Mouse (Mus musculus) gastrocnemius, postnatal 25 days (tissue): Measurements from ENCODE around the gene Pbx3. TPM values are rescaled to one million over a fixed set of nuclear protein-coding genes. Genes with fewer than 3 reads are reported as not detected.

Source experiments
- DNase-seq: peaks from one replicate; pipeline ENCODE4 v3.0.0; 2022
- total RNA-seq, 2 experiments: library from RNA; stranded (reverse); gene quantifications; 1 replicate in 1 of 2; 2 replicates in 1 of 2; pipeline ENCODE4 v1.2.3; 2021

Gene Pbx3
- total RNA-seq, 2 experiments from 2014 or later = 2.7 to 4.1 TPM

DNA sequence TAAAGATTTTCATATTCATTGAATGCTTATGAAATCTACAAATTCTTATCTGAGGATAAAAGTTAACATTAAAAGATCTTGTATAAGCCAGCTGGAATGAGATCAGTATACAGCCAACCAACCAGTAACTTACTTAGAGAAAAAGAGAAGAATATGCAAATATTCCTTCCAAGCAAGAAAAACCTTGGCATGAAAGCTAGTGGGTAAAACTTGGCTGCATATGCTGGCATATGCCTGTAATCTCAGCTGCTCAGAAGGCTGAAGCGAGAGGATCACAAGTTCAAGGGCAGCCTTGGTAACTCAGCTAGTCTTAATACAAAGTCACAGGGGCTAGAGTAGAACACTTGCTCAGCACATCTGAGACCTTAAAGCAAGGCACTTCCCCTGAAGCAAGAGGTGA lies 153.8 kb downstream of the Pbx3 start:
- DNase-seq = no peak

GRCm38 (mm10) chr2:34217596-34217995 lies 155.3 kb downstream of the Pbx3 start:
- DNase-seq = no peak

DNA sequence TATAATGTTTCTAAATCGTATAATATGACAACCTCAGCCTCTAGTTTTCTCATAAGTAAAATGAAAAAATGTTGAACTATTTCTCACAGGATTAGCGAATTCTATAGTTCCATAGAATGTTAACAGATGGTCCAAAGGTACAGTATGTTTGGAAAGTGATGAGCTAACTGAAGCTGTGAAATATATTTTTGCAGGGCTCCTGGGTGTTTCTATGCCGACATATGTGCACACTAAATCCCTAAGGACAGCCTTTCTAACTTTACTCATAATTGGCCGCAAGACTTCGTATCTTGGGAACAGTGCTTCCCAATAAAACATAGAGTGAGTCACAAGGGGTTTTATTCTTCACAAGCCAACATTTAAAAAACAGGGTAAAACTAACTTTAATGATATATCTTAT lies 157.4 kb downstream of the Pbx3 start:
- DNase-seq = no peak

- DNase-seq = no peak
These were observed 160.5 kb downstream of the Pbx3 start for GRCm38 (mm10) chr2:34212418-34212817.

GRCm38 (mm10) chr2:34204797-34205196 lies 168.1 kb downstream of the Pbx3 start:
- DNase-seq = no peak

GRCm38 (mm10) chr2:34204325-34204724 lies 168.6 kb downstream of the Pbx3 start:
- DNase-seq = no peak

DNA sequence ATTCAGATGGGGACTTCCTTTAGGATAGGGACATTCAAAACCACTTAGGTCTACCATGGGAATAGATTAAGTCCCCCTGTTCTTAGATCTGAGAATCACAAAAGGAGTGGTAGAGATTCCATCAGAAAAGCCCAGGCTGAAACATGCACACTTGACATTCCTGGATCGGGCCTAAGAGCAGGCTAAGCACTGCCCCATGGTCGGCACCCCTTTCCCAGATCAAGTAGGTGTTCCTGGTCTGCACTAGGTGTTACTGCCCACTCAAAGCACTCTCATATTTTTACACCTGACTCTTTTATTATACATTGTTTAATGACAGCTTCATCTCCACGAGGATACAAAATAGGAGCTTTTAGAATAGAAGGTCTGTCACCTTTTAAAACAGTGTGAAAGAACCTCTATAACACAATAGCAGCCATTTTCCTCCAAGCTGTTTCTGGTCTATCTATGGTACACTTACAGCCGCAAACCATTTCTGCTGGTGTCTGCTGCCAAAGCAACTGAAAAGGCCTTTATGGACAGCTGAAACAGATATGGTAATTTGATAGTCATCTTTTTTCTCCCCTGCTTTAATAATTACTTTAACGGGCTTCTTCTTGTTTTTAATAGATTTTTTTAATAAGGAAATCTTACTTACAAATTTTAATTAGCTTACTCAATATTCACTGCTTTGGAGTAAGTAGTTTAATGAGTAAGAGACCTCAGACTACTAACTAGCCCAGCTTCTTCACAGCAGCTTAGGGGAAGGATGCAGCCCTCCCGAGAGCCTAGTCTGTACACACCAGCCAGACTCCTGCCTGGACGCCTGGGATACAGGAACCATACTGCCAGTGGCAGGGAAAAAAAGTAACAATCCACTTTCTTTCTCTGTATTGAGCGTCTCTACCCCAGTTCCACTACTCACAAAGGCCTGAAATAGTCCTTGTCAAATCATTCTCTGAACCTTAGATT lies 178.8 kb downstream of the Pbx3 start:
- no peak for DNase-seq

DNA sequence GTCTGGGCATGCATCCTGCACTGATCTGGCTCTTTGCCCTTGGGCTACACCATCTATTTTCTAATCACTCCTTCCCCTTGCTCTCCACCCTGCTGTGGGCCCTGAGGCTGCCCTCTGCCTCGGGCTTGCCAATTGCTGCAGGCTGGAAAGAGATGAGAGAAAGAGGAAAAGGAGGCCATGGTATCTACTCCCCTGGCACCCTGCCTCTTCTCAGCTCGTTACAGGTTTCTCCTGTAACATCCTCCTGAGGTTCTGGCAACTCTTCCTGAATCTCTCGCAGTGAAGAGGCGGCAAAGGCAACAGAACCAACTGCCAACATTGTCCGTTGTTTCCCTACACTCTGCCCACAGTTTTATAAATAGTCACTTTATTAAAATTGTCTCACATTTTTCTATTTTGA lies 179.7 kb downstream of the Pbx3 start:
- DNase-seq = no peak

- no peak for DNase-seq
These were observed 185.6 kb downstream of the Pbx3 start for GRCm38 (mm10) chr2:34187366-34187765.

GRCm38 (mm10) chr2:34181600-34181999 lies 191.3 kb downstream of the Pbx3 start:
- DNase-seq = no peak

GRCm38 (mm10) chr2:34179299-34179698 lies 193.6 kb downstream of the Pbx3 start:
- DNase-seq = no peak

- DNase-seq = no peak
These were observed 194.3 kb downstream of the Pbx3 start for GRCm38 (mm10) chr2:34178653-34179052.

DNA sequence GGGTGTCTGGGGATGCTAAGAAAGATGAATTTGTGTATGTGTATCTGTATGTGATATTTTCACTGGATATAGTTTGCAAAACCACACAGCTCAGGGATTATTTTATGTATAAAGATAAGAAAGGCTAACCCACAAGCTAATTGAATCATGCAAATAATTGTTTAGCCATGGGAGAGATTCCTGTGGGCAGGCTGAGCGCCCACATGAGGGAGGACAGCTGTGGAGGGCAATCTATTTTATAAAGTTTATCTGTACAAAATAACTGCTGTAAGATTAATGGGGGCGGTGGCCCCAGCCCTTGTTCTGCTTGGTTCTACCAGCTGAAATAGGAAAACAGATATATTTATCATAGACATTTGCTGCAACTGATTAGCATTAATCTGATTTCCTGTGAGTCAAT lies 202.5 kb downstream of the Pbx3 start:
- no peak for DNase-seq

GRCm38 (mm10) chr2:34169626-34170025 lies 203.3 kb downstream of the Pbx3 start:
- DNase-seq = no peak

DNA sequence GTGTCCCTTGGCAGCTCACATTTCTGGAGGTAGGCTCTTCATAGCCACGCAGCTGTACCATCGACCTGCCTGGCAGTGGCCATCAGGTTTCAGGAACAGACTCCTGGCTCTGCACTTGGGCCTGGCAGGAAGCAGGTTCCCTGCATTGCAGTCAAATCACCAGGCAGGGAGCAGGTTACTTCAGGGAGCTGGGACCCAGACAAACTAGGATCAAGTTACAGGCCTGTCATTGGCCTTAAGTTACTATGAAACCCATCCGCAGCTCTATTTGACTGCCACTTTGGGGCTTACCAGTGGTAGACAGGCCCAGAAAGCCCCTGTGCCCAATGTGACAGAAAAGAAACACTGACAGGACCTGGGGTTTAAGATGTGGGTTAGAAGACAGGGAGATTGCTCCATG lies 204.8 kb downstream of the Pbx3 start:
- no peak for DNase-seq

DNA sequence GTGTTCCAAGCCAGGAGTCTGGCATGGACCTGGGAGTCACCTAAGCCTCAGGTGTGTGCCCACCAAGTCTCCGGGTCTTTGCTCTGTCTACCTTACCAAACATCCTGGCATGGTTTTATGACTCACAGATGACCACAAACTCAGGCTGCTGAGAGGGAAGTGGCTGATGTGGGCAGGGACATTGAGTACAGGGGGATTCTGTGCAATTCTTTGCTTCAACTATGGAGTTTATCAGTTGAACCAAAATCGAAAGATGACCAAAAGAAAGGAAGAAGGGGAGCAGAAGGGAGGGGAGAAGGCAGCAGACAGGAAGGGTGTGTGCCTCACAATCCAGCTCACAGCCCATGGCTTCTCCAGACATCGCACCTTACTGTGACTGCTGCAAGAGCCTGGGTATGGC lies 210.5 kb downstream of the Pbx3 start:
- DNase-seq = no peak

- DNase-seq = no peak
These were observed 215.2 kb downstream of the Pbx3 start for GRCm38 (mm10) chr2:34157746-34158145.

DNA sequence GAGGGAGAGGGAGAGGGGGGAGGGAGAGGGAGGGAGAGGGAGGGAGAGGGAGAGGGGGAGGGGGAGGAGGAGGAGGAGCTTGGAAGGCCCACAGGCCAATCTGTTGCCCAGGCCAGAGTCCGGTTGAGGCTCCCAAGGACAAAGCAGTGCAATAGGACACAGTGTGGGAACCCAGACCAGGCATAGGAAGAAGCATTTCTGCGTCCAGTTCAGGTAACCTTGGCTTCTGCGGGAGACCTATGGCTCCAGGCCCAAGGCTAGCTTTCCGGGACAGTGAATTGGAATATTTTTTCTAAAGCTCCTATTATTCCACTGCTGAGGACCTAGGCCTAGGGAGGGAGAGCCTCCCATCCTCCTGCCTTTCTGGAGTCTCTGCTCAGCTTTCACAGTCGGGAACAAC lies 218.1 kb downstream of the Pbx3 start:
- DNase-seq = no peak

GRCm38 (mm10) chr2:34153336-34153735 lies 219.6 kb downstream of the Pbx3 start:
- DNase-seq = no peak

GRCm38 (mm10) chr2:34150560-34150959 lies 222.4 kb downstream of the Pbx3 start:
- no peak for DNase-seq

- DNase-seq = no peak
These were observed 224.7 kb downstream of the Pbx3 start for GRCm38 (mm10) chr2:34148214-34148613.

GRCm38 (mm10) chr2:34147476-34147875 lies 225.5 kb downstream of the Pbx3 start:
- no peak for DNase-seq

DNA sequence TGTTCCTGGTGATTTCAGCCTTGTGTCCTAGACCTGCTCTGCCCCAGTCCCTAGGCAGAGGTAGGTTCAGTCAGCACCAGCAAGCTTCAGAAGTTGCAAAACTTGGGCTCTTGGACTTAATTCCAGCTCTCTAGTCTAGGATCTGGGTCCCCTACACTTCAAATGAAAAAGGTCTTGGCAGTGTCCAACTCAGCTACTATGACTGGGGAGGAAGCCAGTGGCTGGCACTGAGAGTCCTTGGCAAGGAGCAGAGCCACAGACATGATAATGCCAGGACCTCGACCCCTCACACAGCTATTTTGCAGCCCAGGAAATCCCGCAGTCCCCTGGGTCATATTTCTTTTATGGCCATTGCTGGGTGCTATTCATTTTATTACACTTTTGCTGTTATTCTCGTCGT lies 225.9 kb downstream of the Pbx3 start:
- peak; percentile 27 for DNase-seq

DNA sequence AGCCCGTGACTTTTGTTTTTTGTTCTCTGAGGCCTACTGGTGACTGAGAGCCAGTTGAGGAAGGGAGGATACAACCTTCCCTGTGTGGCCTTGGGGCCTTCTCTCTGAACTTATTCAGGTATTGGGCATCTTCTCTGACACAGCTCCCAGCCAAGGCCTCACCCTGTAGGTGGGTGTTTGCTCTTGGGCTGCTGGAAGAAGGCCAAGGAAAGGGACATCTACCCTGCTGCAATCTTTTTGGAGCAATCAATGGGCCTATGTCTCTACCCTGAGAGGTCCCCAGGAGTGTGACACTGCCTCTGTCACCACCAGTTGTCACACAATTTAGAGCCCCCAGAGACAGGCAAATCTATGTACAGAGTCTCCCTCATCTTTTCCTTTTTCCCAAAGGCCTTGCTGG lies 226.5 kb downstream of the Pbx3 start:
- DNase-seq = no peak
